Mouse (Mus musculus): ENCODE data around the gene Tmem266.

The Tmem266 gene

GRCm38 (mm10) chr9:55402276-55402675 is 75.6 kb downstream of the Tmem266 start:
- 72% methylated on average over 7 of the region's 7 CpGs for WGBS

DNA sequence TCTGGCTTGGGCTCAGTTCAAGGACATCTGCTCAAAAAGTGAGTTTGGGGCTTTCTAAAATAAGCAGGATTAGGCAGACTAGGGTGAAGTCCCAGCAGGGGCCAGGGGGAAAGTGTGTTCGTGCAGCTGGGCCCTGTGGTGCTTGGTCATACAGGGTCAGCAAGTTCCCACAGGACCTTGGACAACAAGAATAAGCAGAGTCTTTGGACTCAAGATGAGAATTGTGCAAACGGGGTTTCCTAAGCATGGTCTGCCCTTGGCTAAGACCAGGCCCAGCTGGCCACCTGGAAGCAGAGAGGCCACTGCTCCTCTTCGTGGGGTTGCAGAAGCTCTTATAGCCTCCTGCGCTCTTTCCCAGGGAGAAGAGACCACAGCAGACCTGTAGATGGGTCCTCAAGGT is 77.5 kb downstream of the Tmem266 start:
- WGBS, result 85% methylated on average over 4 of the region's 4 CpGs

DNA sequence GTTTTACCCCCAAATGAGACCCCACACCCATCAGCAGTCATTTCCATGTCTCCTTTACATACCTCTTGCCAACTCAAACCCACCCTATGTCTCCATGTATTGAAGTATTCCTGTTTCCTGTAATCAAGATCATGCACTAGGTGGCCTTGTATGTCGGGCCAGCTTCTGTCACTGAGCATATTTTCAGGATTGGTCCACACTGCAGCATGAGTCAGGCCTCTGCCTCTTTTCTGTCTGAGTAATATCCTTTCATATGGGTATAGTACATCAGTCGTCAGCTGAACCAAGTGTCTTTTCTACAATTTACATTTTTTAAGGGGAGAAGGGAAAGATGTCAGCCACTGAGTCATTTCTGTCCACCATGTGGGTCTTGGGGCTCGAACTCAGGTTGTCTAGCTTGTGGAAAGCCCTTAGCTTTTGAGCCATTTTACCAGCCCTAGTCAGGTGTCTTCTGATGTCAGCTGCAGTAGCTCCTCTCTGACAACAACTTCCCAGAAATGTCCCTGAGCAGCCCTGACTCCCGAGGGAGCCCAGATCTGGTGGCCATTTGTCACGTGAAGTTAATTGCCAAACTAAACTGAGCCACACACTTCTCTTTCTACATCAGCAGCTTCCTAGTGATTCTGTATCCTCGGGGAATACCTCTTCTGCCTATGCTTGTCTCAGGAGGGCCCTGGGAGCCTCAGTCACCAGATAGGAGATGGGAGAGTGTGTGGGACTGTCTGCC is 78.4 kb downstream of the Tmem266 start:
- 76% methylated on average over 6 of the region's 6 CpGs for WGBS

DNA sequence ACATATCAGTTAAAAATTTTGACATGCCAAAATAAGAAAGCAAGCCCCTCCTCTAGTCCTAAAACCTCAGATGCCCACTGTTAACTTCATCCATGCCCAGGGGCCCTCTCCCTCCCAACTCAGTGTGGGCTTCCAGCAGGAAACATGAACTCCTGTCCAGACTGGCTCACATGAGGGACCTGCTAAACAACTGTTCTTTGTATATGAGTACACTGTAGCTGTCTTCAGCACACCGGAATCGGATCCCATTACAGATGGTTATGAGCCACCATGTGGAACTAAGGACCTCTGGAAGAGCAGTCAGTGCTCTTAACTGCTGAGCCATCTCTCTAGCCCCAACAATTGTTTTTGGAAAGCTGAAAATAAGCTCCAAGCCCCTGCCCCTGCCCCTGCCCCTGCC is 80.1 kb downstream of the Tmem266 start:
- WGBS, result 84% methylated on average over 2 of the region's 2 CpGs

- 50% methylated on average over 4 of the region's 4 CpGs for WGBS
Measured at GRCm38 (mm10) chr9:55408851-55409250, 82.1 kb downstream of the Tmem266 start.

DNA sequence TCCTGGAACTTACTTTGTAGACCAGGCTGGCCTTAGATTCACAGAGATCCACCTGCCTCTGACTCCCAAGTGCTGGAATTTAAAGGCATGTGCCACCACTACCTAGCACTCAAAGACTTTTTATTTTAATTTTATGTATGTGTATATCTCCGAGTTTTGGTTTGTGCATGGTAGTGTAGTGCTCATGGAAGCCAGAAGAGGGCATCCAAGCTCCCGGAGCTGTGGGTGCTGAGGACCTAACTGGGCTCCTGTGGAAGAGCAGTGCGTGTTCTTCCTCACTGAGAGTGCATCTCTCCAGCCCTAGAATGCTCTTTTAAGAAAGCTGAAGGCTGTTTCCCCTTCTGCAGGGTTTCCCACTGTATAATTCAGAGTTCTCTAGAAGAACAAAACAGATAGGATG is 83.1 kb downstream of the Tmem266 start:
- 47% methylated on average over 3 of the region's 3 CpGs for WGBS

DNA sequence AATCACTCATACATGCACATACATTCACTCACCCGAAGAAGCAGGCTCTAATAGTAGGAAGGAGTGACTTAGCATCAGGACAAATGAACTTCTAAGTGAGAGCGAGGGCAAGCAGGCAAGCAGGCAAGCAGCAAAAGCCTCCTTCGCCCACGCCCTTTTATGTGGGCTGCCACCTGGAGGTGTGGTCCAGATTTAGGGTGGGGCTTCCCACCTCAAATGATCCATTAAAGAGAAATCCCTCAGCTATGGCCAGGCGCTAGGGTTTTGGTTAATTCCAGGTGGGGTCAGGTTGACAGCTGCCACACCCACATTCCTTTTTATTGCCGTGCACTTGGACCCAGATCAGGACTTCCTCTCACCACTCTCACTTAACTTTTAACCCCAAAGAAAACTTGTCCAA is 83.7 kb downstream of the Tmem266 start:
- 61% methylated on average over 6 of the region's 6 CpGs for WGBS

GRCm38 (mm10) chr9:55411154-55411553 is 84.4 kb downstream of the Tmem266 start:
- 76% methylated on average over 6 of the region's 6 CpGs for WGBS

GRCm38 (mm10) chr9:55421786-55422185 is 95.1 kb downstream of the Tmem266 start:
- WGBS, result 97% methylated on average over 3 of the region's 3 CpGs

DNA sequence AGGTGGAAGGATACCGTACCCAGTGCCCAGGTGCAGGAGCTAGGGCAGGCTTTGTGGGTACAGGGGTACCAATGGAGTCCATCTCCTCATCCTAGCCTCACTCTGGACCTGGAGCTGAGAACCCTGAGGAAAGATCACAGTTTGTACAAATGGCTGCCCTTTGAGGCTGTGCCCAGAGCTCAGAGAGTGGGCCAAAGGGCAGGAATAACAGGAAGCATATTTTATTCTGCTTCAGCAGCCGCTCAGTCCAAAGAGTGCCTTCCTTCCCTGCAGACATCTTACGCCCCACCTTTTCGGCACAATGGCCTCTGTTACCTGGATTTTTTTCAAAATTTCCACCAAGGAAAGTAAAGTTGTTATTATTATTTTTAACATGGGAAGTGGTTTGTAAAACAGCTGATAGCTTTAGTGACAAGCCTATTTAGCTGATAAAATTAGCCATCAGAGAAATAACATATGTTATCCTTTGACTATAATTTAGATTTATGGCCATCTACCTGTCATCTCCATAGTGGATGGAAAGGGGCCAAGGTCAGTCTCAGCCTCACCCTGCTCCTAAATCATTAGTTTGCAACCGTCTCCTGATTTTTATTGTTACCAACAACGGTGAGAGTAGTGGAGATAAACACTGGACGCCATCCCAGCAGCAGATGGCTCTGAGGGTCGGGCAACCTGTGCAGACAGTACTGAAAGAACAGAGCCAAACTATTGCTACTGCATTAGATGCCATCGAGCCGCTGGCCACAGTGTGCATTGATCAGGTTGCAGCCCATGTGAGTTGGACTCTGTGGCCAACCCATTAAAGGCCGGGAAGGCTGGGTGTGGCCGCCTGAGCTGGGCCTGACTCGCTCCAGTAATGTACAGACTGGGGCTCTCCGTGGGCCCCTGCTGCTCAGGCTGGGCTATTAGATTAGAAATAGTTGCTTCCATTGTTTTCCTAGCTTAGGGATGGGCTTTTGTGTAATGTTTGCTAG is 97.0 kb downstream of the Tmem266 start:
- 77% methylated on average over 14 of the region's 14 CpGs for WGBS

- 77% methylated on average over 7 of the region's 7 CpGs for WGBS
Measured at GRCm38 (mm10) chr9:55425271-55425810, 98.6 kb downstream of the Tmem266 start.

DNA sequence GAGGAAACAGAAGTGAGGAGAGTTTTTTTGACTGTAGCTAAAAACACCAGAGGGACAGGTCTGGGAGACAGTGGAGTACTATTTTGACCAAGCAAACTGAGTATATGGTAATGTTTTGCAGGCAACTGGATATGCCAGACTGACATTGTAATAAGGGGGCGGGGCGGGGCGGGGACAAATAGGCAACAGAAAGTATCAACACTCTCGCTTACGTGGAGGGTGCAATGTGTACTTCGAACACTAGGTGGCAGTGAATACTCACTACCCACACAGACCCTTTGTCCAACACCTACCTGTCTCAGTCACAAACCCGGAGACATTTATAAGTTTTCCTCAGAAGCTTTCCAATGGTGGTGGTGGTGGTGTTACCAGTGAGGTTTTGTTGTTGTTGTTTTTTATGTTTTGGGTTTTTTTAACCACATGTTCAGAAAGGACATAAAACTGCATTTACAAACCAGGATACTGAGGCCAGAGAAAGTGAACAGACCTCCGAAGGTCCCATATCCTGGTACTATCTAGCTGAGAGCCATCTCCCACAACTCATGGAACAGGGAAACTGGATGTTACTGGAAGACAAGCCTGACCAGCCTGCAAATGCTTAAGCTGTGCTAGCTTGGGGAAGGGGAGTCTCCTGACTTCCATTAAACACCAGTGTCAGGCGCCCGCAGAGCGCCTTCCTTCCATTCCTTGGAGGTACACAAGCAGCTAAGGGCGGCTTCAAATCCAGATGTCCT is 102.7 kb downstream of the Tmem266 start:
- WGBS, result 40% methylated on average over 12 of the region's 12 CpGs

GRCm38 (mm10) chr9:55430133-55430532 is 103.4 kb downstream of the Tmem266 start:
- WGBS, result 45% methylated on average over 20 of the region's 20 CpGs

GRCm38 (mm10) chr9:55432306-55433289 is 105.9 kb downstream of the Tmem266 start:
- 80% methylated on average over 14 of the region's 14 CpGs for WGBS

DNA sequence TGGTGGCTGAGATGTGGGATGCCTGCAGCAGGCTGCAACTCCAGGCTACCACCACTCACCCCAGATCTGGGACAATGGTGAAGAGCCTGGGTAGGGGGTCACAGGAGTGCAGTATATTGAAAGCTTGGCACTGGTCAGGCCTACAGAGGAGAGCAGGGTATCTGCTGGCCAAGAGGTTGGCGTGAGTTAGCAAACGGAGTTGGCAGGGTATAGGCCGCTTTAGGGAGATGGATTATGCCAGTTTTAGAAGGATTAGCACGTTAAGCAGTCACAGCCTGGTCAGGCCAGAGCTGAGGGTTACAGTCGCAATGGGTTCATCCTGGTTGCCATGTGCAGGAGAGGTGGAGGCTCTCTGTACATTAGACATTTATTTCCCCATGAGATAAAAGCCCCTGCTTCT is 107.2 kb downstream of the Tmem266 start:
- 89% methylated on average over 5 of the region's 5 CpGs for WGBS

GRCm38 (mm10) chr9:55438433-55438832 is 111.7 kb downstream of the Tmem266 start:
- 81% methylated on average over 3 of the region's 3 CpGs for WGBS

- 90% methylated on average over 5 of the region's 5 CpGs for WGBS
Measured at GRCm38 (mm10) chr9:55439206-55439780, 112.6 kb downstream of the Tmem266 start.

GRCm38 (mm10) chr9:55447509-55447908 is 120.8 kb downstream of the Tmem266 start:
- WGBS, result 90% methylated on average over 4 of the region's 4 CpGs

DNA sequence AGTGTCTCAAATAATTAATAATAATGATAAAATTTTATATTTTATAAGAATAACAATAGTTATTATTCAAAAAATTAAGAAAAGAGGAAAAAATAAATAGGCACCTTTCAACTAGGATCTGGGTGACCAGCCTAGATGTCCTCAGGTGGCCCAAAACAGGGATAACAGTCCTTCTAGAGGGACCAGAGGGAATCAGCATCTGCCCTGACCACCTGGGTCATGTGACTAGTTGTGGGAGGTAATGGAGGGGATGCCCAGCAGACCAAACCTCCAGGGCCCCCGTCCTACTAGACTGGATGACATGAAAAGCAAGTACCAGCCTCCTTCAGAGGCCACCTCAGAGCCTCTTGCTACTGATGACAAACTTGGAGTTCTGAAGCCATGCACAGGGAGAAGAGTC is 122.4 kb downstream of the Tmem266 start:
- WGBS, result 86% methylated on average over 1 of the region's 1 CpGs

- WGBS, result 81% methylated on average over 6 of the region's 6 CpGs
Measured at GRCm38 (mm10) chr9:55450035-55450434, 123.3 kb downstream of the Tmem266 start.

All from cerebral cortex, adult 2 months (tissue).